Comparison of ENCODE assay signal across 23 mouse cellular contexts in genomic region chr13:82274733-82275132, GRCm38 (mm10).
DNase-seq lines count a peak whose midpoint lies in the region; ATAC-seq and TF ChIP-seq lines count a peak whose summit lies in the region.
"Had no signal": no experiment of that assay in that cellular context is flagged by ENCODE, and none has a peak within 500 bp of the region (broad histone marks: within the 10 kb centered on the region; RNA-seq: fewer than 3 reads in every experiment).

No protein-coding gene starts in this region.

- peak; percentile 51; the same call in 1 of the 2 replicates for ATAC-seq in intestine, embryonic 15.5 days
- ATAC-seq in intestine, postnatal 0 days, result no peak
- peak; percentile 65; the same call in 1 of the 2 replicates for ATAC-seq in stomach, embryonic 15.5 days (ENCODE audit: insufficient read depth, low FRiP score, low read depth)
- ATAC-seq: CD4-positive, CD25-positive, alpha-beta regulatory T cell, adult 4 months; forebrain, embryonic 13.5 days; forebrain, embryonic 15.5 days; forebrain, postnatal 0 days had no signal

- H3K9me3 ChIP-seq in intestine, embryonic 15.5 days, result no peaks in the 10 kb centered on the region
- no peaks in the 10 kb centered on the region for H3K9me3 ChIP-seq in intestine, postnatal 0 days (ENCODE audit: control insufficient read depth)
- H3K9me3 ChIP-seq in MEL (replicated peaks; ENCODE audit: insufficient read depth, low read length), result no peaks in the 10 kb centered on the region
- H3K9me3 ChIP-seq in stomach, embryonic 15.5 days, result no peaks in the 10 kb centered on the region
- H3K9me3 ChIP-seq: embryonic facial prominence, embryonic 12.5 days; forebrain, embryonic 13.5 days; G1E had no signal

- H3K4me3 ChIP-seq in intestine, embryonic 15.5 days (replicated peaks), result no peak overlapping the region
- no peak overlapping the region for H3K4me3 ChIP-seq in intestine, postnatal 0 days (ENCODE audit: low read depth, low read length)
- no peak overlapping the region for H3K4me3 ChIP-seq in MEL (ENCODE audit: control insufficient read depth in 1 of 2, insufficient read depth in 1 of 2, low read depth in 2 of 2, low read length in 2 of 2)
- no peak overlapping the region for H3K4me3 ChIP-seq in stomach, embryonic 15.5 days (replicated peaks)
- H3K4me3 ChIP-seq: embryonic facial prominence, embryonic 10.5 days; embryonic facial prominence, embryonic 12.5 days; forebrain, embryonic 13.5 days; forebrain, embryonic 15.5 days had no signal

- no peak for TF ChIP-seq RAD21 in MEL (IDR thresholded peaks at IDR 0.05; ENCODE audit: low read depth, low read length)

- no peak for TF ChIP-seq POLR2A in MEL (IDR thresholded peaks at IDR 0.05; ENCODE audit: control insufficient read depth in 1 of 2, insufficient read depth in 1 of 2, low read depth in 1 of 2, low read length in 2 of 2, poor library complexity in 1 of 2)

- no peak overlapping the region for H3K4me2 ChIP-seq in intestine, embryonic 15.5 days (replicated peaks)
- H3K4me2 ChIP-seq in intestine, postnatal 0 days (replicated peaks; ENCODE audit: low read depth), result no peak overlapping the region
- H3K4me2 ChIP-seq in stomach, embryonic 15.5 days, result no peak overlapping the region
- H3K4me2 ChIP-seq: embryonic facial prominence, embryonic 12.5 days; forebrain, embryonic 13.5 days; forebrain, embryonic 15.5 days had no signal

- TF ChIP-seq CTCF in intestine, postnatal 0 days (IDR thresholded peaks at IDR 0.05; ENCODE audit: low read depth), result no peak
- TF ChIP-seq CTCF in MEL (IDR thresholded peaks at IDR 0.05 in 2 of 3, conservative IDR thresholded peaks at IDR 0.05 in 1 of 3; ENCODE audit: control insufficient read depth in 1 of 3, insufficient read depth in 1 of 3, low read depth in 2 of 3, low read length in 3 of 3, poor library complexity in 1 of 3, severe bottlenecking in 1 of 3), result no peak

- DNase-seq in MEL (ENCODE audit: low read depth, low spot score), result peak; percentile 10
- DNase-seq in gastrocnemius, postnatal 25 days, result no peak
- DNase-seq: adrenal gland, adult 2 months; adrenal gland, postnatal 10 days; adrenal gland, postnatal 25 days; B cell, adult 2 months; cerebellum, adult 11 months; cerebellum, adult 18-20 months; cerebellum, adult 8-10 months; cerebellum, adult 9-11 months; cerebellum, postnatal 14 days; cerebellum, postnatal 36 days; forebrain, postnatal 0 days had no signal

- no peaks in the 10 kb centered on the region for H3K27me3 ChIP-seq in intestine, embryonic 15.5 days (replicated peaks)
- no peaks in the 10 kb centered on the region for H3K27me3 ChIP-seq in intestine, postnatal 0 days (replicated peaks; ENCODE audit: control insufficient read depth, insufficient read depth, low read length)
- no peaks in the 10 kb centered on the region for H3K27me3 ChIP-seq in MEL (ENCODE audit: control insufficient read depth in 1 of 2, insufficient read depth in 2 of 2, low read length in 2 of 2)
- no peaks in the 10 kb centered on the region for H3K27me3 ChIP-seq in stomach, embryonic 15.5 days (replicated peaks)
- H3K27me3 ChIP-seq: CH12.LX; embryonic facial prominence, embryonic 12.5 days; forebrain, embryonic 13.5 days; forebrain, embryonic 15.5 days had no signal

- H3K27ac ChIP-seq in intestine, embryonic 15.5 days, result no peak overlapping the region
- H3K27ac ChIP-seq in intestine, postnatal 0 days (ENCODE audit: low read depth, low read length), result no peak overlapping the region
- H3K27ac ChIP-seq in MEL (ENCODE audit: control insufficient read depth, low read depth, low read length), result no peak overlapping the region
- no peak overlapping the region for H3K27ac ChIP-seq in stomach, embryonic 15.5 days
- H3K27ac ChIP-seq: embryonic facial prominence, embryonic 10.5 days; embryonic facial prominence, embryonic 12.5 days; forebrain, embryonic 13.5 days; forebrain, embryonic 15.5 days had no signal

- no peaks in the 10 kb centered on the region for H3K36me3 ChIP-seq in intestine, embryonic 15.5 days
- H3K36me3 ChIP-seq in intestine, postnatal 0 days (ENCODE audit: control insufficient read depth, insufficient read depth), result no peaks in the 10 kb centered on the region
- H3K36me3 ChIP-seq in MEL (ENCODE audit: control insufficient read depth in 1 of 2, insufficient read depth in 2 of 2, low read length in 2 of 2), result no peaks in the 10 kb centered on the region
- no peaks in the 10 kb centered on the region for H3K36me3 ChIP-seq in stomach, embryonic 15.5 days
- H3K36me3 ChIP-seq: embryonic facial prominence, embryonic 10.5 days; embryonic facial prominence, embryonic 12.5 days; forebrain, embryonic 15.5 days; G1E had no signal

- H3K4me1 ChIP-seq in intestine, embryonic 15.5 days (replicated peaks), result no peaks in the 10 kb centered on the region
- H3K4me1 ChIP-seq in intestine, postnatal 0 days (replicated peaks; ENCODE audit: control insufficient read depth, insufficient read depth, low read length), result no peaks in the 10 kb centered on the region
- no peaks in the 10 kb centered on the region for H3K4me1 ChIP-seq in MEL (ENCODE audit: control insufficient read depth in 1 of 2, insufficient read depth in 2 of 2, low read length in 2 of 2)
- H3K4me1 ChIP-seq in stomach, embryonic 15.5 days, result no peaks in the 10 kb centered on the region
- H3K4me1 ChIP-seq: embryonic facial prominence, embryonic 10.5 days; embryonic facial prominence, embryonic 12.5 days; forebrain, embryonic 13.5 days; forebrain, embryonic 15.5 days had no signal

- no peak overlapping the region for H3K9ac ChIP-seq in intestine, embryonic 15.5 days
- no peak overlapping the region for H3K9ac ChIP-seq in intestine, postnatal 0 days (ENCODE audit: low read depth, low read length)
- no peak overlapping the region for H3K9ac ChIP-seq in MEL (ENCODE audit: control insufficient read depth, low read depth, low read length, poor library complexity, severe bottlenecking)
- H3K9ac ChIP-seq in stomach, embryonic 15.5 days, result no peak overlapping the region
- H3K9ac ChIP-seq: embryonic facial prominence, embryonic 12.5 days; forebrain, embryonic 13.5 days; forebrain, embryonic 15.5 days; forebrain, postnatal 0 days had no signal

- no peaks in the 10 kb centered on the region for H3K79me2 ChIP-seq in MEL (ENCODE audit: control insufficient read depth, insufficient read depth, low read length, poor library complexity)

- WGBS in intestine, embryonic 15.5 days, result 56% methylated on average over 3 of the region's 3 CpGs
- WGBS in intestine, postnatal 0 days, result 37% methylated on average over 3 of the region's 3 CpGs
- 50% methylated on average over 3 of the region's 3 CpGs for WGBS in stomach, embryonic 15.5 days

- TF ChIP-seq EP300 in MEL (IDR thresholded peaks at IDR 0.05; ENCODE audit: low read depth in 1 of 2, low read length in 2 of 2), result 0 out of 4 replicates have a peak, but pooled peaks of 1 of the 2 experiments have one; percentile 4

TF ChIP-seq in MEL, 35 proteins besides CTCF, POLR2A, EP300 and RAD21:
- TF ChIP-seq SMC3 (IDR thresholded peaks at IDR 0.05; ENCODE audit: low read depth, low read length) (no peak), UBTF (IDR thresholded peaks at IDR 0.05; ENCODE audit: borderline replicate concordance, insufficient read depth, low read depth, low read length) (no peak), CHD2 (IDR thresholded peaks at IDR 0.05; ENCODE audit: low read length) (no peak), TCF12 (IDR thresholded peaks at IDR 0.05; ENCODE audit: low read depth, low read length) (0 out of 2 replicates have a peak, but pooled peaks have one; percentile 8), RCOR1 (IDR thresholded peaks at IDR 0.05; ENCODE audit: low read depth, low read length) (no peak), ETS1 (IDR thresholded peaks at IDR 0.05; ENCODE audit: low read depth, low read length) (0 out of 2 replicates have a peak, but pooled peaks have one; percentile 3), CHD1 (IDR thresholded peaks at IDR 0.05; ENCODE audit: low read depth, low read length) (no peak), MYB (IDR thresholded peaks at IDR 0.05; ENCODE audit: low read depth, low read length) (no peak), NRF1 (IDR thresholded peaks at IDR 0.05; ENCODE audit: insufficient read depth, low read depth, low read length, poor library complexity, severe bottlenecking) (no peak), MAX (IDR thresholded peaks at IDR 0.05; ENCODE audit: low read length) (no peak), USF2 (IDR thresholded peaks at IDR 0.05; ENCODE audit: borderline replicate concordance in 1 of 2, insufficient read depth in 1 of 2, low read depth in 1 of 2, low read length in 2 of 2) (no peak), BHLHE40 (IDR thresholded peaks at IDR 0.05; ENCODE audit: borderline replicate concordance, low read depth, low read length) (no peak), NELFE (IDR thresholded peaks at IDR 0.05; ENCODE audit: low read depth, low read length) (no peak), MEF2A (IDR thresholded peaks at IDR 0.05; ENCODE audit: extremely low read depth, insufficient replicate concordance, low read depth, low read length, poor library complexity, severe bottlenecking) (no peak), POLR2AphosphoS5 (IDR thresholded peaks at IDR 0.05; ENCODE audit: borderline replicate concordance, low read depth, low read length) (no peak)
TF ChIP-seq in MEL: peak in this region for 2.
